Mouse (Mus musculus) hindbrain, embryonic 16.5 days (tissue): ENCODE measurements around the gene Ppp4c. TPM values are rescaled to one million over a fixed set of nuclear protein-coding genes. Genes with fewer than 3 reads are reported as not detected.

ENCODE experiments used
- ATAC-seq: fragments of 200-750 bp; cut with Nextera tagmentation; 2 replicates; pipeline ENCODE4 v1.8.0; 2017; ENCODE audit warnings: moderate TSS enrichment, moderate library complexity
- H3K27ac ChIP-seq: fragments of 300-500 bp; sonication (generic); 2 replicates; pipeline ENCODE4 v1.5.1; 2014; ENCODE audit warnings: low read depth, mild to moderate bottlenecking, control low read depth, low read length, moderate library complexity
- H3K27me3 ChIP-seq: fragments of 300-500 bp; sonication (generic); replicated peaks from 2 replicates; pipeline ENCODE4 v1.6.1; 2014; ENCODE audit warnings: low read length; ENCODE audit not compliant: control insufficient read depth, insufficient read depth
- H3K36me3 ChIP-seq: fragments of 300-500 bp; sonication (generic); 2 replicates; pipeline ENCODE4 v1.6.1; 2014; ENCODE audit warnings: mild to moderate bottlenecking, low read length, moderate library complexity, mixed read lengths; ENCODE audit not compliant: control insufficient read depth, insufficient read depth
- H3K4me1 ChIP-seq: fragments of 300-500 bp; sonication (generic); 2 replicates; pipeline ENCODE4 v1.6.1; 2014; ENCODE audit warnings: low read depth, low read length; ENCODE audit not compliant: control insufficient read depth, insufficient read depth
- H3K4me2 ChIP-seq: fragments of 300-500 bp; sonication (generic); 2 replicates; pipeline ENCODE4 v1.6.1; 2014; ENCODE audit warnings: mild to moderate bottlenecking, low read length, control low read depth, moderate library complexity
- H3K4me3 ChIP-seq: fragments of 300-500 bp; sonication (generic); 2 replicates; pipeline ENCODE4 v1.5.1; 2014; ENCODE audit warnings: mild to moderate bottlenecking, low read length, control low read depth, moderate library complexity
- H3K9ac ChIP-seq: fragments of 300-500 bp; sonication (generic); 2 replicates; pipeline ENCODE4 v1.6.1; 2014; ENCODE audit warnings: low read depth, mild to moderate bottlenecking, control low read depth, low read length, moderate library complexity
- H3K9me3 ChIP-seq: fragments of 300-500 bp; sonication (generic); 2 replicates; pipeline ENCODE4 v1.6.1; 2014; ENCODE audit warnings: mild to moderate bottlenecking, low read length, moderate library complexity; ENCODE audit not compliant: control insufficient read depth
- WGBS: fragments of 180-500 bp; shearing (Covaris S2); extraction: QIAGEN DNeasy Blood & Tissue Kit; methylation state at CpG from one replicate; pipeline ENCODE4 v1.1.7; 2014; 5-methylcytosine and 5-hydroxymethylcytosine counted together
- polyA plus RNA-seq: library from polyadenylated mRNA; unstranded; fragments of >200 nt; fragmentation: Nextera tagmentation; extraction: Ambion mirVana; gene quantifications from 2 replicates; pipeline ENCODE4 v1.2.1, GENCODE M21; 2015

Gene Ppp4c
- polyA plus RNA-seq, 1 experiment from 2014 or later: 157 TPM

- WGBS: under 1% methylated on average over 40 of the region's 40 CpGs
- H3K36me3 ChIP-seq: peaks cover 21% of the 10 kb centered on the region
- peaks cover 32% of the 10 kb centered on the region for H3K4me1 ChIP-seq
- H3K9me3 ChIP-seq: no peaks in the 10 kb centered on the region
- H3K9ac ChIP-seq: peak overlapping the region; percentile 88
- ATAC-seq: no peak
- peak overlapping the region; percentile 84 for H3K4me2 ChIP-seq
- peak overlapping the region; percentile 96 for H3K27ac ChIP-seq
- H3K27me3 ChIP-seq: no peaks in the 10 kb centered on the region
- H3K4me3 ChIP-seq: peak overlapping the region; percentile 73
Observed at GRCm38 (mm10) chr7:126798127-126799049, 6.1 kb upstream of the Ppp4c start.

- no peak for ATAC-seq
- H3K27me3 ChIP-seq: no peaks in the 10 kb centered on the region
- peaks cover 21% of the 10 kb centered on the region for H3K36me3 ChIP-seq
- peak within 1 kb of the TSS; percentile 84 for H3K4me2 ChIP-seq
- no peaks in the 10 kb centered on the region for H3K9me3 ChIP-seq
- WGBS: 20% methylated on average over 21 of the region's 21 CpGs
- H3K4me1 ChIP-seq: peaks cover 39% of the 10 kb centered on the region
- H3K27ac ChIP-seq: peak within 1 kb of the TSS; percentile 96
- H3K4me3 ChIP-seq: peak within 1 kb of the TSS; percentile 73
- peak within 1 kb of the TSS; percentile 88 for H3K9ac ChIP-seq
Observed at GRCm38 (mm10) chr7:126797411-126798126, 5.3 kb upstream of the Ppp4c start, which contains the start of gene Fam57b. Gene Fam57b, plus strand, starts transcription at chr7:126797668.

- Histone ChIP-seq H3K27ac (no peak overlapping the region), H3K9me3 (no peaks in the 10 kb centered on the region), H3K4me3 (no peak overlapping the region; the same call in 1 of the 2 replicates), H3K36me3 (peaks cover 21% of the 10 kb centered on the region), H3K9ac (peak overlapping the region; percentile 88; the same call in 1 of the 2 replicates), H3K4me2 (peak overlapping the region; percentile 84; the same call in 1 of the 2 replicates), H3K27me3 (no peaks in the 10 kb centered on the region), H3K4me1 (peaks cover 40% of the 10 kb centered on the region)
- 63% methylated on average over 8 of the region's 8 CpGs for WGBS
- ATAC-seq: no peak
Observed at GRCm38 (mm10) chr7:126796350-126796932, 4.1 kb upstream of the Ppp4c start.

GRCm38 (mm10) chr7:126795387-126796317 lies 3.4 kb upstream of the Ppp4c start:
- H3K4me2 ChIP-seq: no peak overlapping the region
- H3K27ac ChIP-seq: no peak overlapping the region
- peaks cover 21% of the 10 kb centered on the region for H3K36me3 ChIP-seq
- 77% methylated on average over 16 of the region's 16 CpGs for WGBS
- H3K27me3 ChIP-seq: no peaks in the 10 kb centered on the region
- H3K9me3 ChIP-seq: no peaks in the 10 kb centered on the region
- H3K4me3 ChIP-seq: no peak overlapping the region
- no peak for ATAC-seq
- no peak overlapping the region for H3K9ac ChIP-seq
- peaks cover 48% of the 10 kb centered on the region for H3K4me1 ChIP-seq

GRCm38 (mm10) chr7:126794271-126794605 lies 1.9 kb upstream of the Ppp4c start:
- peaks cover 43% of the 10 kb centered on the region for H3K4me1 ChIP-seq
- no peaks in the 10 kb centered on the region for H3K27me3 ChIP-seq
- H3K4me2 ChIP-seq: no peak overlapping the region
- no peak overlapping the region for H3K4me3 ChIP-seq
- H3K9me3 ChIP-seq: no peaks in the 10 kb centered on the region
- H3K9ac ChIP-seq: no peak overlapping the region
- peaks cover 22% of the 10 kb centered on the region for H3K36me3 ChIP-seq
- ATAC-seq: no peak
- 77% methylated on average over 4 of the region's 4 CpGs for WGBS
- no peak overlapping the region for H3K27ac ChIP-seq

- 70% methylated on average over 4 of the region's 4 CpGs for WGBS
- peaks cover 43% of the 10 kb centered on the region for H3K4me1 ChIP-seq
- no peak overlapping the region for H3K27ac ChIP-seq
- H3K4me2 ChIP-seq: no peak overlapping the region
- H3K9me3 ChIP-seq: no peaks in the 10 kb centered on the region
- ATAC-seq: no peak
- H3K9ac ChIP-seq: no peak overlapping the region
- peaks cover 23% of the 10 kb centered on the region for H3K36me3 ChIP-seq
- H3K4me3 ChIP-seq: no peak overlapping the region
- no peaks in the 10 kb centered on the region for H3K27me3 ChIP-seq
Observed at GRCm38 (mm10) chr7:126793456-126794270, 1.4 kb upstream of the Ppp4c start.

GRCm38 (mm10) chr7:126792721-126793443 lies 586 bp upstream of the Ppp4c start:
- 29% methylated on average over 11 of the region's 11 CpGs for whole genome bisulfite sequencing
- Histone ChIP-seq H3K9ac (peak overlapping the region; percentile 87), H3K27ac (peak overlapping the region; percentile 93), H3K36me3 (peaks cover 29% of the 10 kb centered on the region), H3K4me3 (peak overlapping the region; percentile 89), H3K9me3 (no peaks in the 10 kb centered on the region), H3K4me1 (peaks cover 40% of the 10 kb centered on the region), H3K27me3 (no peaks in the 10 kb centered on the region), H3K4me2 (peak overlapping the region; percentile 83)
- ATAC-seq: peak; percentile 8
